Mouse (Mus musculus) heart, embryonic 15.5 days (tissue): ENCODE measurements around the gene Mlana. TPM values are rescaled to one million over a fixed set of nuclear protein-coding genes. Genes with fewer than 3 reads are reported as not detected.

Experiments
- ATAC-seq: fragments of 200-750 bp; cut with Nextera tagmentation; replicated peaks from 2 replicates; pipeline ENCODE4 v1.8.0; 2017; ENCODE audit warnings: low read depth, moderate TSS enrichment; ENCODE audit not compliant: insufficient number of reproducible peaks, insufficient read depth, low FRiP score
- H3K27ac ChIP-seq: fragments of 300-500 bp; sonication (generic); 2 replicates; pipeline ENCODE4 v1.5.1; 2015; ENCODE audit warnings: mild to moderate bottlenecking, inconsistent platforms
- H3K27me3 ChIP-seq: fragments of 300-500 bp; sonication (generic); 2 replicates; pipeline ENCODE4 v1.6.1; 2015; ENCODE audit warnings: inconsistent platforms
- H3K36me3 ChIP-seq: fragments of 300-500 bp; sonication (generic); 2 replicates; pipeline ENCODE4 v1.6.1; 2015; ENCODE audit warnings: mild to moderate bottlenecking, inconsistent platforms
- H3K4me1 ChIP-seq: fragments of 300-500 bp; sonication (generic); replicated peaks from 2 replicates; pipeline ENCODE4 v1.6.1; 2015; ENCODE audit warnings: inconsistent platforms
- H3K4me2 ChIP-seq: fragments of 300-500 bp; sonication (generic); 2 replicates; pipeline ENCODE4 v1.6.1; 2015; ENCODE audit warnings: inconsistent platforms, mild to moderate bottlenecking, moderate library complexity
- H3K4me3 ChIP-seq: fragments of 300-500 bp; sonication (generic); 2 replicates; pipeline ENCODE4 v1.5.1; 2015; ENCODE audit warnings: mild to moderate bottlenecking, inconsistent platforms
- H3K9ac ChIP-seq: fragments of 300-500 bp; sonication (generic); 2 replicates; pipeline ENCODE4 v1.6.1; 2015; ENCODE audit warnings: mild to moderate bottlenecking, inconsistent platforms
- H3K9me3 ChIP-seq: fragments of 300-500 bp; sonication (generic); replicated peaks from 2 replicates; pipeline ENCODE4 v1.6.1; 2016; ENCODE audit warnings: inconsistent platforms
- WGBS: fragments of 180-500 bp; shearing (Covaris S2); methylation state at CpG from one replicate; pipeline ENCODE4 v1.1.7; 2015; ENCODE audit warnings: mixed read lengths; 5-methylcytosine and 5-hydroxymethylcytosine counted together
- polyA plus RNA-seq: library from polyadenylated mRNA; unstranded; fragments of >200 nt; fragmentation: Nextera tagmentation; extraction: Ambion mirVana; gene quantifications from 2 replicates; pipeline ENCODE4 v1.2.1, GENCODE M21; 2015

Mlana gene
- polyA plus RNA-seq, 1 experiment from 2014 or later: 0.83 TPM

GRCm38 (mm10) chr19:29707314-29707898 lies 9.8 kb downstream of the Mlana start:
- 82% methylated on average over 9 of the region's 9 CpGs for WGBS
- peak overlapping the region; percentile 61; the same call in 1 of the 2 replicates for H3K4me2 ChIP-seq
- no peak overlapping the region for H3K9ac ChIP-seq

GRCm38 (mm10) chr19:29708003-29708402 lies 10.4 kb downstream of the Mlana start:
- 43% methylated on average over 14 of the region's 14 CpGs for WGBS
- no peaks in the 10 kb centered on the region for H3K9me3 ChIP-seq
- no peak overlapping the region for H3K27ac ChIP-seq
- H3K9ac ChIP-seq: no peak overlapping the region
- H3K27me3 ChIP-seq: no peaks in the 10 kb centered on the region
- H3K4me2 ChIP-seq: peak overlapping the region; percentile 61
- peak overlapping the region; percentile 39 for H3K4me3 ChIP-seq
- ATAC-seq: no peak
- H3K36me3 ChIP-seq: no peaks in the 10 kb centered on the region
- H3K4me1 ChIP-seq: no peaks in the 10 kb centered on the region

More at GRCm38 (mm10) chr19:29707314-29707898, 9.8 kb downstream of the Mlana start:
- Histone ChIP-seq H3K9me3 (no peaks in the 10 kb centered on the region), H3K4me3 (no peak overlapping the region), H3K4me1 (no peaks in the 10 kb centered on the region), H3K27ac (no peak overlapping the region), H3K36me3 (no peaks in the 10 kb centered on the region), H3K27me3 (no peaks in the 10 kb centered on the region)
- ATAC-seq: no peak

- peak overlapping the region; percentile 39 for H3K4me3 ChIP-seq
- 57% methylated on average over 5 of the region's 5 CpGs for WGBS
- H3K9ac ChIP-seq: no peak overlapping the region
These were observed 10.8 kb downstream of the Mlana start for GRCm38 (mm10) chr19:29708461-29708860.

GRCm38 (mm10) chr19:29709461-29709860 lies 11.8 kb downstream of the Mlana start:
- Histone ChIP-seq H3K9ac (no peak overlapping the region), H3K36me3 (no peaks in the 10 kb centered on the region), H3K4me1 (no peaks in the 10 kb centered on the region), H3K4me3 (no peak overlapping the region), H3K9me3 (no peaks in the 10 kb centered on the region), H3K27ac (no peak overlapping the region), H3K27me3 (no peaks in the 10 kb centered on the region), H3K4me2 (no peak overlapping the region)
- no peak for ATAC-seq
- 85% methylated on average over 3 of the region's 3 CpGs for WGBS

More at GRCm38 (mm10) chr19:29708461-29708860, 10.8 kb downstream of the Mlana start:
- Histone ChIP-seq H3K9me3 (no peaks in the 10 kb centered on the region), H3K27ac (no peak overlapping the region), H3K4me2 (peak overlapping the region; percentile 61), H3K4me1 (no peaks in the 10 kb centered on the region), H3K36me3 (no peaks in the 10 kb centered on the region), H3K27me3 (no peaks in the 10 kb centered on the region)
- no peak for ATAC-seq

- WGBS: 66% methylated on average over 4 of the region's 4 CpGs
- no peak overlapping the region for H3K9ac ChIP-seq
These were observed 15.8 kb downstream of the Mlana start for GRCm38 (mm10) chr19:29713451-29713850.

GRCm38 (mm10) chr19:29717854-29718253 lies 20.2 kb downstream of the Mlana start:
- H3K9me3 ChIP-seq: no peaks in the 10 kb centered on the region
- no peaks in the 10 kb centered on the region for H3K4me1 ChIP-seq
- 89% methylated on average over 3 of the region's 3 CpGs for WGBS
- no peak for ATAC-seq
- no peak overlapping the region for H3K4me2 ChIP-seq
- peaks cover 32% of the 10 kb centered on the region for H3K36me3 ChIP-seq
- H3K4me3 ChIP-seq: no peak overlapping the region
- H3K9ac ChIP-seq: no peak overlapping the region
- H3K27me3 ChIP-seq: no peaks in the 10 kb centered on the region
- no peak overlapping the region for H3K27ac ChIP-seq

More at GRCm38 (mm10) chr19:29713451-29713850, 15.8 kb downstream of the Mlana start:
- no peaks in the 10 kb centered on the region for H3K9me3 ChIP-seq
- no peak overlapping the region for H3K27ac ChIP-seq
- no peaks in the 10 kb centered on the region for H3K4me1 ChIP-seq
- H3K27me3 ChIP-seq: no peaks in the 10 kb centered on the region
- no peak overlapping the region for H3K4me3 ChIP-seq
- ATAC-seq: no peak
- H3K36me3 ChIP-seq: peaks cover 23% of the 10 kb centered on the region
- H3K4me2 ChIP-seq: no peak overlapping the region

- Histone ChIP-seq H3K9ac (no peak overlapping the region), H3K9me3 (no peaks in the 10 kb centered on the region), H3K27me3 (no peaks in the 10 kb centered on the region), H3K4me2 (no peak overlapping the region), H3K4me3 (no peak overlapping the region), H3K27ac (no peak overlapping the region), H3K4me1 (no peaks in the 10 kb centered on the region), H3K36me3 (peaks cover 32% of the 10 kb centered on the region)
- no peak for ATAC-seq
- WGBS: 93% methylated on average over 3 of the region's 3 CpGs
These were observed 20.9 kb downstream of the Mlana start for GRCm38 (mm10) chr19:29718476-29718875.

GRCm38 (mm10) chr19:29735421-29735820 lies 37.8 kb downstream of the Mlana start:
- no peak for ATAC-seq
- no peak overlapping the region for H3K9ac ChIP-seq
- H3K36me3 ChIP-seq: no peaks in the 10 kb centered on the region
- no peak overlapping the region for H3K27ac ChIP-seq
- H3K4me2 ChIP-seq: no peak overlapping the region
- WGBS: 81% methylated on average over 3 of the region's 3 CpGs
- no peaks in the 10 kb centered on the region for H3K9me3 ChIP-seq
- H3K4me1 ChIP-seq: no peaks in the 10 kb centered on the region
- no peak overlapping the region for H3K4me3 ChIP-seq
- H3K27me3 ChIP-seq: no peaks in the 10 kb centered on the region

GRCm38 (mm10) chr19:29739608-29740007 lies 42.0 kb downstream of the Mlana start:
- Histone ChIP-seq H3K9me3 (no peaks in the 10 kb centered on the region), H3K4me1 (no peaks in the 10 kb centered on the region), H3K36me3 (no peaks in the 10 kb centered on the region), H3K4me2 (no peak overlapping the region), H3K9ac (no peak overlapping the region), H3K27me3 (no peaks in the 10 kb centered on the region), H3K27ac (no peak overlapping the region), H3K4me3 (no peak overlapping the region)
- 87% methylated on average over 2 of the region's 2 CpGs for WGBS
- no peak for ATAC-seq

- no peak for ATAC-seq
- Histone ChIP-seq H3K9me3 (no peaks in the 10 kb centered on the region), H3K4me1 (no peaks in the 10 kb centered on the region), H3K27ac (no peak overlapping the region), H3K27me3 (no peaks in the 10 kb centered on the region), H3K4me2 (no peak overlapping the region), H3K9ac (no peak overlapping the region), H3K36me3 (no peaks in the 10 kb centered on the region), H3K4me3 (no peak overlapping the region)
- WGBS: 78% methylated on average over 1 of the region's 1 CpGs
These were observed 43.0 kb downstream of the Mlana start for GRCm38 (mm10) chr19:29740661-29741060.

- Histone ChIP-seq H3K4me1 (no peaks in the 10 kb centered on the region), H3K9me3 (no peaks in the 10 kb centered on the region), H3K27ac (no peak overlapping the region), H3K4me2 (no peak overlapping the region), H3K36me3 (no peaks in the 10 kb centered on the region), H3K4me3 (no peak overlapping the region), H3K9ac (no peak overlapping the region), H3K27me3 (no peaks in the 10 kb centered on the region)
- WGBS: 89% methylated on average over 5 of the region's 5 CpGs
- ATAC-seq: no peak
These were observed 45.9 kb downstream of the Mlana start for GRCm38 (mm10) chr19:29743531-29743930.

GRCm38 (mm10) chr19:29750994-29751393 lies 53.4 kb downstream of the Mlana start:
- Histone ChIP-seq H3K4me2 (no peak overlapping the region), H3K9ac (no peak overlapping the region), H3K36me3 (no peaks in the 10 kb centered on the region), H3K27me3 (no peaks in the 10 kb centered on the region), H3K27ac (no peak overlapping the region), H3K4me1 (no peaks in the 10 kb centered on the region), H3K4me3 (no peak overlapping the region), H3K9me3 (no peaks in the 10 kb centered on the region)
- no peak for ATAC-seq
- WGBS: 92% methylated on average over 3 of the region's 3 CpGs
